8 mouse cellular contexts compared by ENCODE assay signal in the genomic region with DNA sequence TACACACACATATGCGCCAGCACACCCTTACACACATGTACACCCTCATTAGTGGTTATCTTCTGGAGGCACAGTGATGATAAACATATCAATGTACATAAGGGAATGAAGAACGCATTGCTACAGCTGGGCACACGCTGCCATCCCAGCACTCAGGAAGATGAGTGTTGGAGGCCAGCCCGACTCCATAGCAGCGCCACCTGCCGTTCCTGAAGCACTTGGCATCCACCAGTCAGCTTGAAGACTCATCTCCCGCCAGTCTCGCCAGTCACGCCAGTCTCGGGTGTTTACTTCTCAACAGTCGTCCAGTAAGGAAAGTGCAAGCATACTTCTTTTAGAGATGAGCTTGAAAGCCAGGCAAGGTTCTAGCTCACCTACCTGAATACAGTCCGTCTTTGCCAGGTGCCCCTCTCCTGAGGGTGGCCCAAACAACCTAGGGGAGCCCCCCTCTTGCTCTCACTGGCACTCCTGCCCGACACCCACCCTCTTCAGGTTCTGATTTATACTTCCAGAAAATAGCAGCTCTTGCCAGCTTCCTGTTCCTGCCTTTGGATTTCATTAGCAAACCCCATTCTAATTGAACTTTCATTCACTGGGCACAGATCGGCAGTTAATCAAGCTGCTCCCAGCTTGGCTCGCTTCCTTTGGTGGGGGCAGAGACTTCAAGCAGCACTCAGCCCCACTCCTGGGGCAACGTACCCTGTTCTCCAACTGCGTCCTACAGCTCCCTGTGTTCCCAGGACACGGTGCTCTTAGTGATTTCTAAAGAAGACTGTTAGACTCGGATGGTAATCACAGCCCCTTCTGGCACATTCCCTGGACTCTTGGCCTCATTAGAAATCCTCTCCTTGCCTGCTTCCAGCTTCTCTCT.
DNase-seq lines count a peak whose midpoint lies in the region; ATAC-seq and TF ChIP-seq lines count a peak whose summit lies in the region.

No protein-coding gene starts in this region.

- H3K4me1 ChIP-seq in ES-Bruce4 (ENCODE audit: control insufficient read depth, insufficient read depth, low read length) = no peaks in the 10 kb centered on the region
- H3K4me1 ChIP-seq in midbrain, embryonic 15.5 days = peaks cover 8% of the 10 kb centered on the region; the same call in 1 of the 2 replicates

- WGBS in midbrain, embryonic 15.5 days = 44% methylated on average over 19 of the region's 19 CpGs

- H3K9ac ChIP-seq in ES-Bruce4 (ENCODE audit: low read depth, poor library complexity, severe bottlenecking) = no peak overlapping the region
- H3K9ac ChIP-seq in midbrain, embryonic 15.5 days = no peak overlapping the region

- TF ChIP-seq POLR2A in ES-Bruce4 (IDR thresholded peaks at IDR 0.05; ENCODE audit: insufficient read depth, low read length) = no peak

- no peaks in the 10 kb centered on the region for H3K9me3 ChIP-seq in ES-Bruce4 (replicated peaks; ENCODE audit: control insufficient read depth, insufficient read depth, low read length, poor library complexity, severe bottlenecking)
- no peaks in the 10 kb centered on the region for H3K9me3 ChIP-seq in midbrain, embryonic 15.5 days

- TF ChIP-seq EP300 in ES-Bruce4 (IDR thresholded peaks at IDR 0.05; ENCODE audit: insufficient read depth, low read depth, low read length) = no peak

- H3K4me3 ChIP-seq in gastrocnemius, adult 2 months = no peak overlapping the region
- H3K4me3 ChIP-seq in ES-Bruce4 (ENCODE audit: low read depth, low read length) = no peak overlapping the region
- peak overlapping the region; percentile 8; the same call in 1 of the 2 replicates for H3K4me3 ChIP-seq in left cerebral cortex, adult 2 months
- H3K4me3 ChIP-seq in midbrain, embryonic 15.5 days = no peak overlapping the region

- H3K4me2 ChIP-seq in midbrain, embryonic 15.5 days = peak overlapping the region; percentile 9; the same call in 1 of the 2 replicates

- H3K27ac ChIP-seq in gastrocnemius, adult 2 months = no peak overlapping the region
- no peak overlapping the region for H3K27ac ChIP-seq in ES-Bruce4 (ENCODE audit: insufficient read depth, low read length)
- peak overlapping the region; percentile 42 for H3K27ac ChIP-seq in left cerebral cortex, adult 2 months
- no peak overlapping the region for H3K27ac ChIP-seq in midbrain, embryonic 15.5 days

- peak; percentile 53 to 54; a peak in 3 of 4 replicates for ATAC-seq in hematopoietic stem cell, adult 5-6 weeks (replicated peaks in 1 of 2; ENCODE audit: insufficient read depth in 1 of 2, low FRiP score in 2 of 2, low TSS enrichment in 1 of 2, low read depth in 1 of 2, poor library complexity in 2 of 2, severe bottlenecking in 2 of 2)
- peak; percentile 67 for ATAC-seq in midbrain, embryonic 15.5 days (replicated peaks)

- no peaks in the 10 kb centered on the region for H3K36me3 ChIP-seq in ES-Bruce4 (ENCODE audit: control insufficient read depth, insufficient read depth, low read length, poor library complexity, severe bottlenecking)
- no peaks in the 10 kb centered on the region for H3K36me3 ChIP-seq in midbrain, embryonic 15.5 days (replicated peaks)

- no peaks in the 10 kb centered on the region for H3K27me3 ChIP-seq in ES-Bruce4 (ENCODE audit: control insufficient read depth, insufficient read depth, low read length, poor library complexity, severe bottlenecking)
- H3K27me3 ChIP-seq in midbrain, embryonic 15.5 days (replicated peaks) = no peaks in the 10 kb centered on the region

- TF ChIP-seq CTCF in gastrocnemius, adult 2 months (IDR thresholded peaks at IDR 0.05) = peak; percentile 27; the same call in 1 of the 2 replicates
- TF ChIP-seq CTCF in ES-Bruce4 (IDR thresholded peaks at IDR 0.05; ENCODE audit: low read depth, low read length) = peak; percentile 53
- peak; percentile 77 for TF ChIP-seq CTCF in left cerebral cortex, adult 2 months (IDR thresholded peaks at IDR 0.05)

- intact Hi-C loops in gastrocnemius, adult 2 months (cut with DNase I) = no loop called here
- intact Hi-C loops in left cerebral cortex, adult 2 months (cut with DNase I) = loop anchor here (1.0 to 5.0 kb wide), 2 partner anchors 54 to 147 kb away; partner anchors contain the start of gene Hs3st2

- peak; percentile 32 for DNase-seq in gastrocnemius, adult 2 months
- DNase-seq in gastrocnemius, adult 8-10 months (ENCODE audit: low spot score in 2 of 2) = no peak
- peak; percentile 91 to 92 for DNase-seq in cerebellum, postnatal 10 days
- DNase-seq in left cerebral cortex, adult 2 months (ENCODE audit: extremely low spot score in 1 of 2, low spot score in 2 of 2) = peak; percentile 63 to 64
- DNase-seq in natural killer cell, adult 2 months (ENCODE audit: low spot score in 2 of 2) = no peak

Comparison
In these comparisons a context has a peak if more than half of its experiments do, and no peak if none do; other contexts are left out.
1. DNase-seq: peak in gastrocnemius, adult 2 months (single experiment), cerebellum, postnatal 10 days (2 of 2) and left cerebral cortex, adult 2 months (2 of 2); none in gastrocnemius, adult 8-10 months (0 of 2) and natural killer cell, adult 2 months (0 of 2).
2. CTCF ChIP-seq: peak in every context shown above with its lines; median percentile 77 in left cerebral cortex, adult 2 months; 53 in ES-Bruce4; 27 in gastrocnemius, adult 2 months.